Mouse (Mus musculus): ENCODE measurements around the gene Lpar2.

DNA sequence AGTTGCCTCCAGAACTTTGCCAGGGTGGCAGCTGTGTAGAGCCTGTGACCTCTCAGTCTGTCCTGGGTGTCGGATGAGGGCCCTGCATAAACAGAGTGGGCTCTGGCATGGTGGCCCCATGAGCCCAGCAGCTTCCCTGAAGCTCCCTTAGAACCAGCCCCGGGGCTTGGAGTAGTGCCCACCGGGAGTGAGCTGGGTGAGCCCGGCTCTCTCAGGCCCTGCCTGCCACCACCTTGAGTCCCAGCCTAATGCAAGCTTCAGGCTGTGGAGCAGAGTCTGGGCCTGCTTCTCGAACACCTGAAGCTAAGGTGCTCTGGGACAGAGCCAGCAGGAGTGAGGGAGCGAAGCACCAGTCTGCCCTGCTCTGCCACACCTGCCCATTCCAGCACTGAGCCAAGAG is 48.7 kb downstream of the Lpar2 start:
- TF ChIP-seq POLR2A (IDR thresholded peaks at IDR 0.05; ENCODE audit: borderline replicate concordance, insufficient read depth, low read length) (no peak), CTCF (IDR thresholded peaks at IDR 0.05; ENCODE audit: borderline replicate concordance, insufficient read depth, low read depth, low read length) (no peak)

Measured in cerebellum, adult 2 months (tissue).